Mouse (Mus musculus): Measurements from ENCODE around the gene Prph2.

- TF ChIP-seq CTCF (IDR thresholded peaks at IDR 0.05; ENCODE audit: borderline replicate concordance, insufficient read depth, low read length), result no peak
- TF ChIP-seq POLR2A (IDR thresholded peaks at IDR 0.05; ENCODE audit: low read depth, low read length), result no peak; the same call in 1 of the 2 replicates
These were observed 33.8 kb upstream of the Prph2 start for GRCm38 (mm10) chr17:46876371-46876950.

All from embryonic fibroblast, embryonic 13.5 days (primary cell).